Mouse (Mus musculus): ENCODE data around the gene Hoxc9.

Hoxc9 gene

GRCm38 (mm10) chr15:103028916-103029512 is 52.8 kb downstream of the Hoxc9 start:
- DNase-seq = no peak

GRCm38 (mm10) chr15:103030142-103030541 is 53.9 kb downstream of the Hoxc9 start:
- no peak for DNase-seq

- no peak for DNase-seq
These were observed 55.9 kb downstream of the Hoxc9 start for GRCm38 (mm10) chr15:103032167-103032566.

- no peak for DNase-seq
These were observed 56.7 kb downstream of the Hoxc9 start for GRCm38 (mm10) chr15:103032646-103033575.

GRCm38 (mm10) chr15:103034043-103034806 is 58.0 kb downstream of the Hoxc9 start:
- no peak for DNase-seq

Data from kidney, adult 11 months (tissue).